Mouse (Mus musculus) hindbrain, embryonic 16.5 days (tissue): ENCODE data around the gene Cox4i1. TPM values are rescaled to one million over a fixed set of nuclear protein-coding genes. Genes with fewer than 3 reads are reported as not detected.
A peak's percentile ranks its signal among the peaks of the same experiment; 100 is the strongest.

Experiments
- ATAC-seq: fragments of 200-750 bp; cut with Nextera tagmentation; 2 replicates; pipeline ENCODE4 v1.8.0; 2017; ENCODE audit warnings: moderate TSS enrichment, moderate library complexity
- H3K27ac ChIP-seq: fragments of 300-500 bp; sonication (generic); 2 replicates; pipeline ENCODE4 v1.5.1; 2014; ENCODE audit warnings: low read depth, mild to moderate bottlenecking, control low read depth, low read length, moderate library complexity
- H3K27me3 ChIP-seq: fragments of 300-500 bp; sonication (generic); replicated peaks from 2 replicates; pipeline ENCODE4 v1.6.1; 2014; ENCODE audit warnings: low read length; ENCODE audit not compliant: control insufficient read depth, insufficient read depth
- H3K36me3 ChIP-seq: fragments of 300-500 bp; sonication (generic); 2 replicates; pipeline ENCODE4 v1.6.1; 2014; ENCODE audit warnings: mild to moderate bottlenecking, low read length, moderate library complexity, mixed read lengths; ENCODE audit not compliant: control insufficient read depth, insufficient read depth
- H3K4me1 ChIP-seq: fragments of 300-500 bp; sonication (generic); 2 replicates; pipeline ENCODE4 v1.6.1; 2014; ENCODE audit warnings: low read depth, low read length; ENCODE audit not compliant: control insufficient read depth, insufficient read depth
- H3K4me2 ChIP-seq: fragments of 300-500 bp; sonication (generic); 2 replicates; pipeline ENCODE4 v1.6.1; 2014; ENCODE audit warnings: mild to moderate bottlenecking, low read length, control low read depth, moderate library complexity
- H3K4me3 ChIP-seq: fragments of 300-500 bp; sonication (generic); 2 replicates; pipeline ENCODE4 v1.5.1; 2014; ENCODE audit warnings: mild to moderate bottlenecking, low read length, control low read depth, moderate library complexity
- H3K9ac ChIP-seq: fragments of 300-500 bp; sonication (generic); 2 replicates; pipeline ENCODE4 v1.6.1; 2014; ENCODE audit warnings: low read depth, mild to moderate bottlenecking, control low read depth, low read length, moderate library complexity
- H3K9me3 ChIP-seq: fragments of 300-500 bp; sonication (generic); 2 replicates; pipeline ENCODE4 v1.6.1; 2014; ENCODE audit warnings: mild to moderate bottlenecking, low read length, moderate library complexity; ENCODE audit not compliant: control insufficient read depth
- WGBS: fragments of 180-500 bp; shearing (Covaris S2); extraction: QIAGEN DNeasy Blood & Tissue Kit; methylation state at CpG from one replicate; pipeline ENCODE4 v1.1.7; 2014; 5-methylcytosine and 5-hydroxymethylcytosine counted together
- polyA plus RNA-seq: library from polyadenylated mRNA; unstranded; fragments of >200 nt; fragmentation: Nextera tagmentation; extraction: Ambion mirVana; gene quantifications from 2 replicates; pipeline ENCODE4 v1.2.1, GENCODE M21; 2015

Gene Cox4i1
- polyA plus RNA-seq, 1 experiment from 2014 or later = 1,379 TPM

- ATAC-seq = no peak
- H3K9me3 ChIP-seq = no peaks in the 10 kb centered on the region
- H3K27ac ChIP-seq = no peak overlapping the region
- WGBS = 77% methylated on average over 7 of the region's 7 CpGs
- H3K4me3 ChIP-seq = no peak overlapping the region
- H3K4me2 ChIP-seq = no peak overlapping the region
- H3K27me3 ChIP-seq = no peaks in the 10 kb centered on the region
- H3K4me1 ChIP-seq = no peaks in the 10 kb centered on the region
- no peak overlapping the region for H3K9ac ChIP-seq
- peaks cover 11% of the 10 kb centered on the region for H3K36me3 ChIP-seq
These were observed 11.5 kb upstream of the Cox4i1 start for GRCm38 (mm10) chr8:120656322-120657052.

DNA sequence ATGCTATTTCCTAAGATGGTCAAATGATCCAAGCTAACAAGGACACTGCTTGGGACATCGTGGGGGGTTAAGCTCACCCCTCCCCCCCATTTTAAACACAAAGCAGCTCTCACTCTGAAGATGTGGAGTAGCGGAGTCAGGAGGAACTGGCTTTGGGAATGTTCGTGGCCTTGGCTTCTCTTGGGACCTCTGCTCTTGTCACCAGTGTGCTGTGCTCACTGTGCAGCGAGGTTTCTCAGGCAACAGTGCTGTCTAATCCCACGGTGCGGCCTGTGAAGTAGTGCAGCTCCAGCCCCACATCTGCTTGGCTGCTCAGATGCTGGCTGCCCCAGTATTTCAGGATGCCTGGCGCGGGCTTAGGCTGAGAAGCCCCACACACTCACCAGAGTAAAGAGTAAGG lies 10.6 kb upstream of the Cox4i1 start:
- ATAC-seq = no peak; the same call in 1 of the 2 replicates
- Histone ChIP-seq H3K4me1 (no peaks in the 10 kb centered on the region), H3K36me3 (peaks cover 11% of the 10 kb centered on the region), H3K4me2 (no peak overlapping the region), H3K27me3 (no peaks in the 10 kb centered on the region), H3K27ac (no peak overlapping the region), H3K4me3 (no peak overlapping the region), H3K9ac (no peak overlapping the region), H3K9me3 (no peaks in the 10 kb centered on the region)
- 79% methylated on average over 8 of the region's 8 CpGs for WGBS

- no peak overlapping the region for H3K4me3 ChIP-seq
- H3K4me1 ChIP-seq = peaks cover 36% of the 10 kb centered on the region
- H3K27ac ChIP-seq = no peak overlapping the region
- H3K4me2 ChIP-seq = no peak overlapping the region
- no peak overlapping the region for H3K9ac ChIP-seq
- no peak for ATAC-seq
- H3K36me3 ChIP-seq = no peaks in the 10 kb centered on the region
- H3K27me3 ChIP-seq = no peaks in the 10 kb centered on the region
- H3K9me3 ChIP-seq = no peaks in the 10 kb centered on the region
- 72% methylated on average over 6 of the region's 6 CpGs for WGBS
These were observed 3.5 kb upstream of the Cox4i1 start for GRCm38 (mm10) chr8:120664566-120664965.

GRCm38 (mm10) chr8:120665726-120666455 lies 2.1 kb upstream of the Cox4i1 start:
- Histone ChIP-seq H3K27ac (no peak overlapping the region), H3K9me3 (no peaks in the 10 kb centered on the region), H3K27me3 (no peaks in the 10 kb centered on the region), H3K4me1 (peaks cover 36% of the 10 kb centered on the region), H3K9ac (0 out of 2 replicates have a peak overlapping the region, but pooled peaks have one; percentile 13), H3K4me2 (peak overlapping the region; percentile 76), H3K4me3 (peak overlapping the region; percentile 94; the same call in 1 of the 2 replicates), H3K36me3 (0 out of 2 replicates have a peak, but pooled peaks cover 3% of the 10 kb centered on the region)
- no peak for ATAC-seq
- 77% methylated on average over 3 of the region's 3 CpGs for WGBS

- Histone ChIP-seq H3K4me3 (peak overlapping the region; percentile 94), H3K27me3 (no peaks in the 10 kb centered on the region), H3K9ac (peak overlapping the region; percentile 90), H3K27ac (no peak overlapping the region), H3K4me1 (peaks cover 36% of the 10 kb centered on the region), H3K4me2 (peak overlapping the region; percentile 76), H3K9me3 (no peaks in the 10 kb centered on the region), H3K36me3 (0 out of 2 replicates have a peak, but pooled peaks cover 5% of the 10 kb centered on the region)
- ATAC-seq = no peak
- 1% methylated on average over 17 of the region's 17 CpGs for WGBS
These were observed 1.1 kb upstream of the Cox4i1 start for GRCm38 (mm10) chr8:120666807-120667470.

DNA sequence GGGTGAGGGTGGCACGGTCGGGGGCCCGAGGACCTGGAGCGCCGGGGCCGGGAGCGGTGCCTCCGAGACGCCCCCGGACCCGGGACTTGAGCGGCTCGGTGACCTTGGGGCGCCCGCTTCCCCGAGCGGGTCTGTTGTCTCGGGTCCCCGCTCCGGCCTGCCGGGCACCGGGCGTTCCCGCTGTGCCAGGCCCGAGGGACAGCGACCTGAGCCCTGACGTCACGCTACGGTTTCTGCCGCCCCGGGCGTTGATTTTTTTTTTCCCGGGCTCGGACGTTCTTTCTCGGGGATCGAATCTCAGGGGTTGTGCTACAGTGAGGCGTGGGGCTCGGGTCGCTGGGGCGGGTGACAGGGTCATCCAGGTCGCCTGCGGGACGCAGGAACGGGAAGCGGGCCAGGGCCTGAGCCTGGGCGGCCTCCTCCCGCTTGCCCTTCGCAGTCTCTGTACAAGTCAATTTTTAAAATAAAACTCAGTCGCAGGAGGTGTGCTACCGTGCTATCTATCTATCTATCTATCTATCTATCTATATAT lies 418 bp downstream of the Cox4i1 start, which contains the start of gene Emc8:
Gene Emc8, minus strand, starts transcription at position 200 of the 532 bp plus-strand sequence.
- peak within 1 kb of the TSS; percentile 93 for H3K9ac ChIP-seq
- peak within 1 kb of the TSS; percentile 84 for H3K4me2 ChIP-seq
- H3K27me3 ChIP-seq = no peaks in the 10 kb centered on the region
- peaks cover 36% of the 10 kb centered on the region for H3K4me1 ChIP-seq
- peaks cover 16% of the 10 kb centered on the region for H3K36me3 ChIP-seq
- WGBS = under 1% methylated on average over 33 of the region's 51 CpGs
- H3K4me3 ChIP-seq = peak within 1 kb of the TSS; percentile 94
- H3K27ac ChIP-seq = peak within 1 kb of the TSS; percentile 89
- no peaks in the 10 kb centered on the region for H3K9me3 ChIP-seq
- no peak for ATAC-seq

GRCm38 (mm10) chr8:120671775-120672174 lies 3.8 kb downstream of the Cox4i1 start:
- no peak overlapping the region for H3K27ac ChIP-seq
- H3K4me2 ChIP-seq = no peak overlapping the region
- H3K9ac ChIP-seq = no peak overlapping the region
- peaks cover 24% of the 10 kb centered on the region for H3K36me3 ChIP-seq
- H3K9me3 ChIP-seq = no peaks in the 10 kb centered on the region
- 58% methylated on average over 6 of the region's 6 CpGs for WGBS
- no peaks in the 10 kb centered on the region for H3K27me3 ChIP-seq
- no peak for ATAC-seq
- H3K4me1 ChIP-seq = peaks cover 9% of the 10 kb centered on the region
- H3K4me3 ChIP-seq = no peak overlapping the region

DNA sequence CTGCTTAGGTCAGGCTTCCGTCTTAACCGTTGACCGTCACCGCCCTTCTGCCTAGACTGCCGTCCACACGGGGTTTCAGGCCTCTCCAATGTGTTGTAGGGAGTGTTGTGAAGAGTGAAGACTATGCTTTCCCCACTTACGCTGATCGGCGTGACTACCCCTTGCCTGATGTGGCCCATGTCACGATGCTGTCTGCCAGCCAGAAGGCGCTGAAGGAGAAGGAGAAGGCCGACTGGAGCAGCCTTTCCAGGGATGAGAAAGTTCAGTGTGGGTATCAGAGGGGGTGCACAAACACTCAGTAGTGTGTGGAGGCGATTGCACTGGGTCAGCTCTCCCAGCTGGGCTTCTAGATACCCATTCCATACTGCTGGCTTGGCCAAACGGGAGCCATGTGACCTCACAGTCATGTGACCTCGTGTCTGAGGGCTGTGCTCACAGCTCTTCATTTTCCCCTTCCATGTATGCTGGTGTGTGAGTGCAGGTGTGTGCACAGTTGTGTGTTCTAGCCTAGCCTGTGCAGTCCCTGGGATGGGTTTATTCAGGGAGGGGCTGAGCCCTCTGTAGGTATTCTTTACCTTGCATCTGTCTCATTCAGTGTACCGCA lies 4.7 kb downstream of the Cox4i1 start:
- no peak overlapping the region for H3K4me2 ChIP-seq
- no peak for ATAC-seq
- peaks cover 26% of the 10 kb centered on the region for H3K36me3 ChIP-seq
- no peak overlapping the region for H3K27ac ChIP-seq
- no peak overlapping the region for H3K4me3 ChIP-seq
- H3K9ac ChIP-seq = no peak overlapping the region
- H3K4me1 ChIP-seq = peaks cover 6% of the 10 kb centered on the region
- WGBS = 93% methylated on average over 16 of the region's 16 CpGs
- no peaks in the 10 kb centered on the region for H3K9me3 ChIP-seq
- no peaks in the 10 kb centered on the region for H3K27me3 ChIP-seq
